Mouse (Mus musculus) hindbrain, embryonic 16.5 days (tissue): ENCODE results near the gene Nvl. TPM values are rescaled to one million over a fixed set of nuclear protein-coding genes. Genes with fewer than 3 reads are reported as not detected.

ENCODE experiments used
- ATAC-seq: fragments of 200-750 bp; cut with Nextera tagmentation; 2 replicates; pipeline ENCODE4 v1.8.0; 2017; ENCODE audit warnings: moderate TSS enrichment, moderate library complexity
- H3K27ac ChIP-seq: fragments of 300-500 bp; sonication (generic); 2 replicates; pipeline ENCODE4 v1.5.1; 2014; ENCODE audit warnings: low read depth, mild to moderate bottlenecking, control low read depth, low read length, moderate library complexity
- H3K27me3 ChIP-seq: fragments of 300-500 bp; sonication (generic); replicated peaks from 2 replicates; pipeline ENCODE4 v1.6.1; 2014; ENCODE audit warnings: low read length; ENCODE audit not compliant: control insufficient read depth, insufficient read depth
- H3K36me3 ChIP-seq: fragments of 300-500 bp; sonication (generic); 2 replicates; pipeline ENCODE4 v1.6.1; 2014; ENCODE audit warnings: mild to moderate bottlenecking, low read length, moderate library complexity, mixed read lengths; ENCODE audit not compliant: control insufficient read depth, insufficient read depth
- H3K4me1 ChIP-seq: fragments of 300-500 bp; sonication (generic); 2 replicates; pipeline ENCODE4 v1.6.1; 2014; ENCODE audit warnings: low read depth, low read length; ENCODE audit not compliant: control insufficient read depth, insufficient read depth
- H3K4me2 ChIP-seq: fragments of 300-500 bp; sonication (generic); 2 replicates; pipeline ENCODE4 v1.6.1; 2014; ENCODE audit warnings: mild to moderate bottlenecking, low read length, control low read depth, moderate library complexity
- H3K4me3 ChIP-seq: fragments of 300-500 bp; sonication (generic); 2 replicates; pipeline ENCODE4 v1.5.1; 2014; ENCODE audit warnings: mild to moderate bottlenecking, low read length, control low read depth, moderate library complexity
- H3K9ac ChIP-seq: fragments of 300-500 bp; sonication (generic); 2 replicates; pipeline ENCODE4 v1.6.1; 2014; ENCODE audit warnings: low read depth, mild to moderate bottlenecking, control low read depth, low read length, moderate library complexity
- H3K9me3 ChIP-seq: fragments of 300-500 bp; sonication (generic); 2 replicates; pipeline ENCODE4 v1.6.1; 2014; ENCODE audit warnings: mild to moderate bottlenecking, low read length, moderate library complexity; ENCODE audit not compliant: control insufficient read depth
- WGBS: fragments of 180-500 bp; shearing (Covaris S2); extraction: QIAGEN DNeasy Blood & Tissue Kit; methylation state at CpG from one replicate; pipeline ENCODE4 v1.1.7; 2014; 5-methylcytosine and 5-hydroxymethylcytosine counted together
- polyA plus RNA-seq: library from polyadenylated mRNA; unstranded; fragments of >200 nt; fragmentation: Nextera tagmentation; extraction: Ambion mirVana; gene quantifications from 2 replicates; pipeline ENCODE4 v1.2.1, GENCODE M21; 2015

The Nvl gene
- polyA plus RNA-seq, 1 experiment from 2014 or later, result 36.7 TPM

DNA sequence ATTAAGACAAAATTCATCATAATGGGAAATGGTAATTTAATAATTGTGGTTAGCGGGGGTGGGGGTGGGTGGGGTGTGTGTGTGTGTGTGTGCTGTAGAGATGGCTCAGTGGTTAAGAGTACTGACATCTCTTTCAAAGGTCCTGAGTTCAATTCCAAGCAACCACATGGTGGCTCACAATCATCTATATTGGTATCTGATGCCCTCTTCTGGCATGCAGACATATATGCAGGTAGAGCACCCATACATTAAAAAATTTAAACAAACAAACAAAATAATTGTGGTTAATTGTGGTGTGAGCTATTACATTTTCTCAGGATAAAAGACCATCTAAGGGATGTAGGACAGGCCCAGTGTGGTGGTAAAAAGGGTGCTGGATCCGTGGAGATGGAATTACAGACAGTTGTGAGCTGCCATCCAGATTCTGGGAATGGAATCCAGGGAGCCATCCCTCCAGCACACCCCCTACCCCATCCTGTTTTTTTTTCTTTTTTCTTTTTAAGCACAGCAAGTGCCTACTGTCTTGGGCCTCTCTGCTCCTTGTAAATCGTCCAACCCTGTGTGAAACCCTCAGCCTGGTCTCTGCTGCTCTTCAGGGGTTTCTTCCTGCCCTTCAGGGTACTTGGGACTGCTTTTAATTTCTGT lies 5.5 kb upstream of the Nvl start:
- H3K4me3 ChIP-seq, result no peak overlapping the region
- ATAC-seq, result no peak
- WGBS, result 71% methylated on average over 3 of the region's 3 CpGs

DNA sequence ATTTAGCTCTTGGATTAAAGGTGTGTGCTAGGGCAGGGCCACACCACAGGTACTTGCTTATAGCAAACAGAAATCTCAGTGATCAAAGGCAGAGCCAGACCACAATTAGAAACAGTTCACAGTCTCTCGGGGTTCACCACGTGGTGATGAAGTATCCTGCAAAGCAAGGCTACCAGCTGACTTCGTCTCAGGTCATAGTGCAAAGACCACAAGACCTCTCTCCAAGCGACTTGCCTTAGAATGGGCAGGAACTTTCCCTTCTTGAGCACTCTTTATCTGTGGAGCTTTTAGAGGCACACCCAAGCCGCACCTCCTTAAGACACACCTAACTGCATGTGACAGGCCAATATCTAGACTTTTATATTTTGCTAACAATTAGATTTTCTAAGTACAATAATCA lies 4.5 kb upstream of the Nvl start:
- H3K9me3 ChIP-seq, result no peaks in the 10 kb centered on the region
- H3K27ac ChIP-seq, result peak overlapping the region; percentile 40; the same call in 1 of the 2 replicates
- H3K27me3 ChIP-seq, result no peaks in the 10 kb centered on the region
- no peaks in the 10 kb centered on the region for H3K36me3 ChIP-seq
- H3K4me2 ChIP-seq, result no peak overlapping the region
- no peak for ATAC-seq
- peaks cover 23% of the 10 kb centered on the region for H3K4me1 ChIP-seq
- 71% methylated on average over 5 of the region's 5 CpGs for WGBS
- H3K4me3 ChIP-seq, result no peak overlapping the region
- no peak overlapping the region for H3K9ac ChIP-seq

More for the DNA sequence above, 5.5 kb upstream of the Nvl start:
- H3K9me3 ChIP-seq, result no peaks in the 10 kb centered on the region
- no peaks in the 10 kb centered on the region for H3K36me3 ChIP-seq
- H3K4me1 ChIP-seq, result peaks cover 23% of the 10 kb centered on the region
- no peak overlapping the region for H3K9ac ChIP-seq
- no peaks in the 10 kb centered on the region for H3K27me3 ChIP-seq
- no peak overlapping the region for H3K4me2 ChIP-seq
- no peak overlapping the region for H3K27ac ChIP-seq

- no peaks in the 10 kb centered on the region for H3K27me3 ChIP-seq
- ATAC-seq, result no peak
- no peak overlapping the region for H3K4me3 ChIP-seq
- 94% methylated on average over 2 of the region's 2 CpGs for WGBS
- H3K36me3 ChIP-seq, result no peaks in the 10 kb centered on the region
- no peaks in the 10 kb centered on the region for H3K9me3 ChIP-seq
- peaks cover 16% of the 10 kb centered on the region for H3K4me1 ChIP-seq
- H3K9ac ChIP-seq, result no peak overlapping the region
- no peak overlapping the region for H3K4me2 ChIP-seq
- no peak overlapping the region for H3K27ac ChIP-seq
Measured at GRCm38 (mm10) chr1:181146187-181146586, 2.2 kb upstream of the Nvl start.

- peak overlapping the region; percentile 62 for H3K9ac ChIP-seq
- whole genome bisulfite sequencing, result 12% methylated on average over 12 of the region's 12 CpGs
- peak overlapping the region; percentile 60 for H3K4me2 ChIP-seq
- H3K27me3 ChIP-seq, result no peaks in the 10 kb centered on the region
- no peak for ATAC-seq
- no peaks in the 10 kb centered on the region for H3K9me3 ChIP-seq
- H3K4me1 ChIP-seq, result peaks cover 16% of the 10 kb centered on the region
- H3K36me3 ChIP-seq, result 0 out of 2 replicates have a peak, but pooled peaks cover 2% of the 10 kb centered on the region
- H3K4me3 ChIP-seq, result peak overlapping the region; percentile 52
- H3K27ac ChIP-seq, result no peak overlapping the region
Measured at GRCm38 (mm10) chr1:181144966-181145365, 962 bp upstream of the Nvl start.

DNA sequence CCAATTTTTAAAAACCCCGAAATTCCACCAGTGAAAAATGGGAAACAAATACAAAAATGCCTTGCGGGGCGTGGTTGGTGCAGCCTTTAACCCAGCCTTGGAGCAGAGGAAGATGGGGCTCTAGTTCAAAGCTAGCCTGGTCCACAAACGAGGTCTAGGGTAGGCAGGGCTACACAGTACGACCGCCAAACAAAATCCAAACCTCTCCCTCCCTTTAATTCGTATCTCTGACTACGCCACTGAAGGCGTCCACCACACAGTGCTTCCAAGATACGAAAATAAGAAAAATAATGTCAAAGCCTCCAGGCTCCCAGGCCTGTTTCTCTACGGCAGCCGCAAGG lies 425 bp downstream of the Nvl start:
- H3K36me3 ChIP-seq, result peaks cover 10% of the 10 kb centered on the region
- peak overlapping the region; percentile 79 for H3K4me2 ChIP-seq
- ATAC-seq, result peak; percentile 7; the same call in 1 of the 2 replicates
- peak overlapping the region; percentile 63 for H3K9ac ChIP-seq
- no peaks in the 10 kb centered on the region for H3K27me3 ChIP-seq
- H3K9me3 ChIP-seq, result no peaks in the 10 kb centered on the region
- peak overlapping the region; percentile 52 for H3K4me3 ChIP-seq
- WGBS, result 0% methylated on average over 12 of the region's 12 CpGs
- H3K27ac ChIP-seq, result peak overlapping the region; percentile 71
- peaks cover 16% of the 10 kb centered on the region for H3K4me1 ChIP-seq

DNA sequence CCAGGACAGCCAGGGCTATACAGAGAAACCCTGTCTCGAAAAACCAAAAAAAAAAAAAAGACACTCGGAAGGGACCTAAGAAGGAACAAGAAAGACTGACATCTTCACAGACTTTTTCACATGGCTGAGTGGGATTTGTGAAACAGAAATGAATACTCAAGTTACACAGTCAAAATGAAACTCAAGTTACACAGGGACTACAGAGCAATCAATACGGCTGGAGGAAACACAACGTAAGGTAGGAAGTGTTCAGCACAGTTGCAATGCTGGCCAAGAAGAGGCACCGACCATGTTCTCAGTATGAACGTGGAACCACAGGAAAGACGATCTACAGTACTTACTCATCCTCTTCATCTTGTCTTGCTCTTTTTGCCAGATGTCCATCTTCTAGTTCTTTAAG lies 5.3 kb downstream of the Nvl start:
- Histone ChIP-seq H3K27ac (no peak overlapping the region), H3K4me2 (no peak overlapping the region), H3K36me3 (peaks cover 24% of the 10 kb centered on the region), H3K9ac (no peak overlapping the region), H3K27me3 (no peaks in the 10 kb centered on the region), H3K9me3 (no peaks in the 10 kb centered on the region), H3K4me3 (no peak overlapping the region), H3K4me1 (peaks cover 8% of the 10 kb centered on the region)
- no peak for ATAC-seq
- WGBS, result 95% methylated on average over 7 of the region's 7 CpGs

- no peaks in the 10 kb centered on the region for H3K27me3 ChIP-seq
- no peaks in the 10 kb centered on the region for H3K4me1 ChIP-seq
- peaks cover 29% of the 10 kb centered on the region for H3K36me3 ChIP-seq
- no peak overlapping the region for H3K9ac ChIP-seq
- no peak for ATAC-seq
- H3K27ac ChIP-seq, result no peak overlapping the region
- no peak overlapping the region for H3K4me2 ChIP-seq
- WGBS, result 95% methylated on average over 6 of the region's 6 CpGs
- no peaks in the 10 kb centered on the region for H3K9me3 ChIP-seq
- H3K4me3 ChIP-seq, result no peak overlapping the region
Measured at GRCm38 (mm10) chr1:181131915-181132314, 12.1 kb downstream of the Nvl start.

GRCm38 (mm10) chr1:181126766-181127165 lies 17.2 kb downstream of the Nvl start:
- H3K27me3 ChIP-seq, result no peaks in the 10 kb centered on the region
- no peak overlapping the region for H3K4me2 ChIP-seq
- no peaks in the 10 kb centered on the region for H3K9me3 ChIP-seq
- H3K36me3 ChIP-seq, result peaks cover 39% of the 10 kb centered on the region
- no peak for ATAC-seq
- H3K9ac ChIP-seq, result no peak overlapping the region
- no peak overlapping the region for H3K27ac ChIP-seq
- no peaks in the 10 kb centered on the region for H3K4me1 ChIP-seq
- H3K4me3 ChIP-seq, result no peak overlapping the region
- 94% methylated on average over 9 of the region's 9 CpGs for WGBS

GRCm38 (mm10) chr1:181125916-181126315 lies 18.1 kb downstream of the Nvl start:
- no peak overlapping the region for H3K27ac ChIP-seq
- no peaks in the 10 kb centered on the region for H3K4me1 ChIP-seq
- no peak overlapping the region for H3K9ac ChIP-seq
- no peak overlapping the region for H3K4me2 ChIP-seq
- H3K9me3 ChIP-seq, result no peaks in the 10 kb centered on the region
- H3K27me3 ChIP-seq, result no peaks in the 10 kb centered on the region
- no peak for ATAC-seq
- WGBS, result 94% methylated on average over 3 of the region's 3 CpGs
- H3K4me3 ChIP-seq, result no peak overlapping the region
- peaks cover 38% of the 10 kb centered on the region for H3K36me3 ChIP-seq
